Mouse (Mus musculus) ES-E14 (cell line): ENCODE results near the gene Cfap44. TPM values are rescaled to one million over a fixed set of nuclear protein-coding genes. Genes with fewer than 3 reads are reported as not detected.
"Not testable (repeated sequence)": the region's sequence is repeated elsewhere in the genome, so short reads cannot be mapped to it uniquely, and the experiment has no call there.

Experiments
- DNase-seq: peaks from one replicate; pipeline ENCODE4 v3.0.0-alpha.2; 2013; ENCODE audit warnings: low read depth, low spot score
- H3K27ac ChIP-seq: 2 replicates; pipeline ENCODE4 v1.5.1; 2012; ENCODE audit warnings: low read depth, mild to moderate bottlenecking, low read length, moderate library complexity, mixed read lengths; ENCODE audit not compliant: poor library complexity, insufficient read depth, severe bottlenecking
- H3K36me3 ChIP-seq: 2 replicates; pipeline ENCODE4 v1.6.1; 2012; ENCODE audit warnings: mild to moderate bottlenecking, low read length, moderate library complexity, mixed read lengths; ENCODE audit not compliant: control insufficient read depth, poor library complexity, insufficient read depth, severe bottlenecking
- H3K4me1 ChIP-seq, 2 experiments: fragments of 150-350 bp in 1 of 2; sonication (generic) in 1 of 2; 2 replicates each; pipeline ENCODE4 v1.6.1; 2012; ENCODE audit warnings: low read length in 2 of 2, mild to moderate bottlenecking in 1 of 2, mixed read lengths in 1 of 2; ENCODE audit not compliant: control insufficient read depth in 2 of 2, insufficient read depth in 2 of 2, poor library complexity in 1 of 2
- H3K4me3 ChIP-seq, 2 experiments: fragments of 150-350 bp in 1 of 2; sonication (generic) in 1 of 2; 2 replicates each; pipeline ENCODE4 v1.5.1; 2012; ENCODE audit warnings: low read length in 2 of 2, low read depth in 1 of 2, mild to moderate bottlenecking in 1 of 2, mixed read lengths in 1 of 2; ENCODE audit not compliant: insufficient read depth in 1 of 2, poor library complexity in 1 of 2, severe bottlenecking in 1 of 2
- H3K9ac ChIP-seq: 2 replicates; pipeline ENCODE4 v1.6.1; 2012; ENCODE audit warnings: low read depth, mild to moderate bottlenecking, low read length, mixed read lengths; ENCODE audit not compliant: poor library complexity, insufficient read depth, severe bottlenecking
- H3K9me3 ChIP-seq: fragments of 150-350 bp; sonication (generic); 2 replicates; pipeline ENCODE4 v1.6.1; 2012; ENCODE audit warnings: low read depth, mild to moderate bottlenecking, low read length; ENCODE audit not compliant: control insufficient read depth, insufficient read depth
- CHD2 ChIP-seq: IDR thresholded peaks from 2 replicates; pipeline ENCODE4 v1.6.1; 2014; ENCODE audit warnings: mild to moderate bottlenecking, low read depth, low read length, inconsistent platforms
- HCFC1 ChIP-seq: IDR thresholded peaks from 2 replicates; pipeline ENCODE4 v1.6.1; 2012; ENCODE audit warnings: low read length, inconsistent platforms, borderline replicate concordance; ENCODE audit not compliant: insufficient read depth
- MAFK ChIP-seq: IDR thresholded peaks from 2 replicates; pipeline ENCODE4 v1.6.1; 2014; ENCODE audit warnings: mild to moderate bottlenecking, low read depth, low read length, inconsistent platforms; ENCODE audit not compliant: insufficient read depth
- ZC3H11A ChIP-seq: IDR thresholded peaks from 2 replicates; pipeline ENCODE4 v1.6.1; 2012; ENCODE audit warnings: low read depth, mild to moderate bottlenecking, inconsistent platforms, low read length, borderline replicate concordance
- ZNF384 ChIP-seq: IDR thresholded peaks from 2 replicates; pipeline ENCODE4 v1.6.1; 2012; ENCODE audit warnings: low read depth, low read length, inconsistent platforms
- in situ Hi-C, 2 experiments: fragments of 600-800 bp; cut with MboI; formaldehyde crosslinking; loops; one replicate each; pipeline ENCODE4 v1.15.1; 2025; ENCODE audit warnings: low sequenced_read_pairs in 2 of 2, inconsistent platforms in 1 of 2; ENCODE audit not compliant: unreplicated experiment in 2 of 2
- total RNA-seq: library from RNA; depleted of rRNA; stranded (reverse); fragments of 300-350 nt; gene quantifications from 2 replicates; pipeline ENCODE4 v1.2.3, GENCODE M21; 2012

Gene Cfap44
- total RNA-seq, 1 experiment: 0.22 TPM

DNA sequence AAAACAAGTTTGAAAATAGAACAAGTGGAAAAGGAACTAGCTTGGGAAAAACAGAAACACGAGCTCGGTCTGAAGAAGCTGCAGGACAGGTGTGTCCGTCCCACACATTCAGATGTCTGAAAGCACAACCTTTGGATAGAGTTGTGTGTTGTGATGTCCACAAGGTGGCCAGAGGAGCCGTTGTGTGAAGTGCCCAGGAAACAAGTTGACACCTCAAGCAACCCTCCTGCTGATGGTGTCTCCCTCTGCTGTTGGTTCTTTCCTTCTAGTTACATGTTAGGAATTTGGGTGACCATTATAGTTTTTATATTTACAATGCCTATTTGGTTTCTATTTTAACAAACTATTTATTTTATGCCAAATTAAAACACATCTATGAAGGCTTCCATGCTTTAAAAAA is 40.9 kb downstream of the Cfap44 start:
- Histone ChIP-seq H3K4me1 (no peaks in the 10 kb centered on the region), H3K9ac (no peak overlapping the region), H3K4me3 (no peak overlapping the region), H3K36me3 (no peaks in the 10 kb centered on the region), H3K9me3 (no peaks in the 10 kb centered on the region), H3K27ac (no peak overlapping the region)
- TF ChIP-seq ZNF384 (no peak), ZC3H11A (no peak), CHD2 (no peak), MAFK (no peak), HCFC1 (no peak)
- no peak for DNase-seq
- in situ Hi-C loops: no loop called here

DNA sequence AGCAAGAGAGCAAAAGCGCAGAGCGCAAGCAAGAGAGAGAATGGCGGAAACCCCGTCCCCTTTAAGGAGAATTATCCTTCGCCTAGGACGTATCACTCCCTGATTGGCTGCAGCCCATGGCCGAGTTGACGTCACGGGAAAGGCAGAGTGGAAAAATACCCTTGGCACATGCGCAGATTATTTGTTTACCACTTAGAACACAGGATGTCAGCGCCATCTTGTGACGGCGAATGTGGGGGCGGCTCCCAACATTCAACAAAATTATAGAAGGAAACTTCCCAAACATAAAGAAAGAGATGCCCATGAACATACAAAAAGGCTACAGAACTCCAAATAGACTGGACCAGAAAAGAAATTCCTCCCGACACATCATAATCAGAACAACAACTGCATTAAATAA is 47.3 kb downstream of the Cfap44 start:
- H3K36me3 ChIP-seq, H3K4me3 ChIP-seq, H3K9ac ChIP-seq, DNase-seq, H3K9me3 ChIP-seq, in situ Hi-C loops, H3K27ac ChIP-seq, H3K4me1 ChIP-seq: not testable (repeated sequence)

DNA sequence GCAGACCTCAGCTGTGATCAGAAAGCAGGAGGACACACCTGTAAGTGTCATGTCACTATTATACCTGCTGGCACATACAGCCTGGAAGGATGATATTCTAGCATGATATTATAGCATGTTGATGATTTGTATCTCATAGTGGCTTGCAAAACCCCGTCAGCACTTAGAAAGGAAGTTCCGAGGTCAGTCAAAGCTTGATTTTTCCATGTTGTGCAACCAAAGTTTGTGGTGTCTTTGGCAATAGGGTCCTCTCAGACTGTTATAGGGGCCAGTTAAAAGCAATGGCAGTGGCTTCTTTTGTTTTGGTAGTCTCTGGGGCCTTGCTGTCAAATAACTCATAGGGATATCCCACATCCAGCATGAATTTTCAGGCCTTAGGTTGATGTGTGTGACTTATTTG is 63.3 kb downstream of the Cfap44 start:
- no peak overlapping the region for H3K27ac ChIP-seq
- H3K4me3 ChIP-seq: no peak overlapping the region
- no peaks in the 10 kb centered on the region for H3K36me3 ChIP-seq
- no peaks in the 10 kb centered on the region for H3K4me1 ChIP-seq
- DNase-seq: no peak
- no peak overlapping the region for H3K9ac ChIP-seq
- TF ChIP-seq MAFK (no peak), ZNF384 (no peak), ZC3H11A (no peak), HCFC1 (no peak), CHD2 (no peak)
- H3K9me3 ChIP-seq: no peaks in the 10 kb centered on the region
- in situ Hi-C loops: no loop called here

DNA sequence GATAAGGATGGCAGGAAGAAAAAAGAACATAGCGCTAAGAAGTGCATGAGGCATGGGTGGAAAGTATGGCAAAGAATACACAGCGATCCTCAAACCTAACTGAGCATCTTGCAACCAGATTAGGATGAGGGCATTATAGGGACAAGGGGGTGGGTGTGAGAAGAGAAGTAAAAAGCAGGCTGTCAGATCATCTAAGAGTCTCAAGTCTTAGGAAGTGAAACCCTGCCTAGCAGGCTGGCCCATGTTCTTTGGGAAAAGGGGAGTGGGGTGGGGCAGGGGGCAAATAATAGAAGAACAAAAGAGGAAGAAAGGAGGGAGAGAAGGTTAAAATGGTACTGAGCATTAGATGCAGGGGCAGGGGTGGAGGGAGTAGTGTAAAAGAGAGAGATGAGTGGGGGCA is 64.2 kb downstream of the Cfap44 start:
- H3K9ac ChIP-seq: no peak overlapping the region
- H3K36me3 ChIP-seq: no peaks in the 10 kb centered on the region
- in situ Hi-C loops: no loop called here
- TF ChIP-seq HCFC1: no peak
- TF ChIP-seq MAFK: no peak
- no peak for TF ChIP-seq ZNF384
- no peak for TF ChIP-seq CHD2
- no peak for TF ChIP-seq ZC3H11A
- H3K9me3 ChIP-seq: no peaks in the 10 kb centered on the region
- no peaks in the 10 kb centered on the region for H3K4me1 ChIP-seq
- DNase-seq: no peak
- H3K27ac ChIP-seq: no peak overlapping the region
- H3K4me3 ChIP-seq: no peak overlapping the region

DNA sequence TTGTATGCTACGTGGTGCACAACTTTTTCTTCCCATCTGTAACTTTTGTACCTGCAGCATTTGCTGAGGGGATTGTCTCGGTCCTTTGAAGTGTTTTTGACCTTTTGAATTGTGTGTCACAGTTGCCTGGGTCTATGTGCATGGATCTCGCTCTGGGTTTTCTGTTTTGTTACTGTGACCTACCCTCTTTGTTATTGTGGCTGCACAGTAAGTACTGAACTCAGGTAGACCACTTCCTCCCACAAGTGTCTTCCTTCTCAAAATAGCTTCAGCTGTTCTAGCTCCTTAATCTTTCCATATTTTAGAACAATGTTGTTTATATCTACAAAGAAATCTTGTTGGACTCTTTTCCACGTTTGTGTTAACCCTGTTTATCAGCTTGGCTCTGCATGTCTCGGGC is 66.3 kb downstream of the Cfap44 start:
- no peak for TF ChIP-seq HCFC1
- TF ChIP-seq CHD2: no peak
- no peak for TF ChIP-seq ZC3H11A
- TF ChIP-seq ZNF384: no peak
- no peak for TF ChIP-seq MAFK
- no peak for DNase-seq
- H3K9me3 ChIP-seq: no peaks in the 10 kb centered on the region
- no peaks in the 10 kb centered on the region for H3K4me1 ChIP-seq
- H3K27ac ChIP-seq: no peak overlapping the region
- H3K36me3 ChIP-seq: no peaks in the 10 kb centered on the region
- no peak overlapping the region for H3K9ac ChIP-seq
- in situ Hi-C loops: no loop called here
- H3K4me3 ChIP-seq: no peak overlapping the region
